In genomic region chr10:39369977-39370785, GRCm38 (mm10) we compare ENCODE assay signal across 8 mouse cellular contexts. TPM values are rescaled to one million over a fixed set of nuclear protein-coding genes. Genes with fewer than 3 reads are reported as not detected.
DNase-seq lines count a peak whose midpoint lies in the region; ATAC-seq and TF ChIP-seq lines count a peak whose summit lies in the region.

No protein-coding gene starts in this region.

- no peaks in the 10 kb centered on the region for H3K36me3 ChIP-seq in forebrain, postnatal 0 days (ENCODE audit: insufficient read depth)

- no peak for TF ChIP-seq CTCF in forebrain, postnatal 0 days (IDR thresholded peaks at IDR 0.05; ENCODE audit: low read depth)

- no peaks in the 10 kb centered on the region for H3K27me3 ChIP-seq in forebrain, postnatal 0 days (ENCODE audit: insufficient read depth, low read length)

- WGBS in forebrain, postnatal 0 days, result 1% methylated on average over 58 of the region's 68 CpGs

- DNase-seq in left cerebral cortex, postnatal 14 days (ENCODE audit: low spot score in 2 of 2), result peak; percentile 34 to 38
- no peak for DNase-seq in left cerebral cortex, adult 8-10 months (ENCODE audit: low spot score in 2 of 2)
- DNase-seq in c-Kit-negative CD71-positive TER-119-positive erythroid progenitor cells, embryonic 14.5 days (ENCODE audit: low read depth, low spot score), result peak; percentile 37
- DNase-seq in forebrain, postnatal 0 days, result no peak
- DNase-seq in layer of hippocampus, postnatal 10 days (ENCODE audit: low spot score in 2 of 2), result peak; percentile 62 to 73
- DNase-seq in spleen, postnatal 36 days (ENCODE audit: low spot score in 2 of 2), result peak; percentile 51 to 53

- ATAC-seq in forebrain, postnatal 0 days, result peak; percentile 57
- 0 out of 4 replicates have a peak, but pooled peaks have one; percentile 1 to 5 for ATAC-seq in hematopoietic stem cell, adult 5-6 weeks (replicated peaks in 1 of 2; ENCODE audit: insufficient read depth in 1 of 2, low FRiP score in 2 of 2, low TSS enrichment in 1 of 2, low read depth in 1 of 2, poor library complexity in 2 of 2, severe bottlenecking in 2 of 2)
- ATAC-seq in megakaryocyte progenitor cell, adult 5-6 weeks (replicated peaks; ENCODE audit: poor library complexity), result peak; percentile 7

- H3K4me3 ChIP-seq in forebrain, postnatal 0 days (ENCODE audit: low read depth, low read length), result peak overlapping the region; percentile 97

- no peaks in the 10 kb centered on the region for H3K9me3 ChIP-seq in forebrain, postnatal 0 days (ENCODE audit: low read length)

- H3K9ac ChIP-seq in forebrain, postnatal 0 days, result peak overlapping the region; percentile 99

- H3K4me1 ChIP-seq in forebrain, postnatal 0 days (ENCODE audit: insufficient read depth), result peaks cover 29% of the 10 kb centered on the region

- H3K27ac ChIP-seq in forebrain, postnatal 0 days (ENCODE audit: low read depth, low read length), result peak overlapping the region; percentile 98

- peak overlapping the region; percentile 64 for H3K4me2 ChIP-seq in forebrain, postnatal 0 days (ENCODE audit: low read depth)

- intact Hi-C loops in left cerebral cortex, postnatal 14 days (cut with DNase I), result loop anchor here (5.0 kb wide), 4 partner anchors 52 to 198 kb away; no protein-coding TSS in a partner anchor

RNA-seq across cellular contexts. Expression of gene Fyn, which starts 1.5 kb away (rescaled TPM):
- total RNA-seq in left cerebral cortex, postnatal 14 days (2021), result 100 to 1,000 TPM; 163 to 176 TPM
- total RNA-seq in left cerebral cortex, adult 8-10 months (2022), result 100 to 1,000 TPM; 100 to 111 (median 108) TPM
- 147 and 155 TPM in 2 replicates for total RNA-seq in forebrain, postnatal 0 days (2014; rRNA removed)
- polyA plus RNA-seq in forebrain, postnatal 0 days (2015; fragmentation: Nextera tagmentation; extraction: Ambion mirVana), result 75.1 and 85.8 TPM in 2 replicates
- 40.5 and 43.7 TPM in 2 replicates for total RNA-seq in hematopoietic stem cell, adult 5-6 weeks (2017)
- 100 to 1,000 TPM; 235 to 244 TPM for total RNA-seq in layer of hippocampus, postnatal 10 days (2021)
- 5.1 and 5.9 TPM in 2 replicates for total RNA-seq in megakaryocyte progenitor cell, adult 5-6 weeks (2015)
- 7.7 and 10.1 TPM in 2 replicates for total RNA-seq in megakaryocyte progenitor cell, adult 5-6 weeks (2017)

Comparison
In these comparisons a context has a peak if more than half of its experiments do, and no peak if none do; other contexts are left out.
1. DNase-seq: peak in left cerebral cortex, postnatal 14 days (2 of 2), c-Kit-negative CD71-positive TER-119-positive erythroid progenitor cells, embryonic 14.5 days (single experiment), layer of hippocampus, postnatal 10 days (2 of 2) and spleen, postnatal 36 days (2 of 2); none in left cerebral cortex, adult 8-10 months (0 of 2) and forebrain, postnatal 0 days (single experiment).
2. ATAC-seq: peak in every context shown above with its lines; median percentile 57 in forebrain, postnatal 0 days; 7 in megakaryocyte progenitor cell, adult 5-6 weeks; 3 in hematopoietic stem cell, adult 5-6 weeks.